Mouse (Mus musculus): ENCODE results near the gene Gtf2f2. TPM values are rescaled to one million over a fixed set of nuclear protein-coding genes. Genes with fewer than 3 reads are reported as not detected.
"Not testable (repeated sequence)": the region's sequence is repeated elsewhere in the genome, so short reads cannot be mapped to it uniquely, and the experiment has no call there.

Gtf2f2 gene
- polyA plus RNA-seq, 3 experiments from 2014 or later, result 41.4 to 54.9 (median 48.8) TPM

DNA sequence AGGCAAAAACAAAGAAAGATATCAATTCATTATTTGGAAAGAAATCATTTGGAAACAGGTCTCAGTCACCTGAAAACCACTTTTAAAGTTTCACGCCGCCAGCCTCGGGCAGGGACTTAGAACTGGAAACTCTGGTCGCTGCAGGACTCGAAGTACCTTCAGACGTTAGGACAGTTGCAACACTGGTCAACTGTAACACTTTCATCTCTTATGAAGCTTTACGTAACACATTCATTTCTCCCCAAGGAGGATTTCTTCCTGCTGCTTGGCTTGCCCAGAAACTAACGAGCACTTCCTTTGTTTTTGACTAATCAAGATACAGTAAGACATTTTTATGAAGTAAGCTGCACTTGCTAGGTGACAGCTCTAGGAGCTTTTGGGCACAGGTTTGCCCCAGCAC, 103.7 kb downstream of the Gtf2f2 start:
- ATAC-seq, result no peak

DNA sequence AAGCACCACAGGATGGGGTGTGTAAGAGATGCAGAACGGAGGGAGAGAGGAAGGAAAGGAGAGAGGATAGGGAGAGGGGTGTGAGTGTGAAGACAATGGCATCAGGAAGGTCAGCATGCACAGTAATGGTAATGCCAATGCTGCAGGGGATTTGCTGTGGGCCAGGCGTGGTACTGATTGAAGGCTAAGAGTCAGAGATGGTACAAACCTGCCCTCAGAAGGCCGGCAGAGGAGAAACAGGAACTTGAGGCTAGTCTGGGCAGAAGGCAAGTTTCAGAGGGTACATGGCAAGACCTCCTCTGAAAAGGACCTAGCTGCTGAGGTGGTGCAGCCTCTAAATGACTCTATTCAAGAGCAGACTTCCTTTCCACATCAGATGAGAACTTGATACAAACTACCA, 105.7 kb downstream of the Gtf2f2 start:
- no peak for ATAC-seq

DNA sequence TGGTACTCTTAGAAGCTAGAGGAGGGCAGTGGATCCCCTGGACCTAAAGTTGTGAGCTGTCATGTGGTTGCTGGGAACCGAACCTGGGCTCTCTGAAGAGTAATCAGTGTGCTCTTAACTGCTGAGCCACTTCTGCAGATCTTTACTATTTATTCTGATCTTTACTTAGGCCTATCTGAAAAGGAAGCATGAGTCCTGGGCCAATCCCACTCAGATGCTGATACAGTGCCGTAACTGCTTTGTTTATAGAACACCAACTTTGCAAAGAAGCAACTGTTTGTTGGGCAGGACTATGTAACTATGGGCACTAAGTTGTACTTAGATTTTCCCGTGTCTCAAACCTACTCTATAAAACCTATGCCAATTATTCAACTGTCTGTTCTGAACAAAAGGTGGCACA, 107.5 kb downstream of the Gtf2f2 start:
- ATAC-seq, result no peak

DNA sequence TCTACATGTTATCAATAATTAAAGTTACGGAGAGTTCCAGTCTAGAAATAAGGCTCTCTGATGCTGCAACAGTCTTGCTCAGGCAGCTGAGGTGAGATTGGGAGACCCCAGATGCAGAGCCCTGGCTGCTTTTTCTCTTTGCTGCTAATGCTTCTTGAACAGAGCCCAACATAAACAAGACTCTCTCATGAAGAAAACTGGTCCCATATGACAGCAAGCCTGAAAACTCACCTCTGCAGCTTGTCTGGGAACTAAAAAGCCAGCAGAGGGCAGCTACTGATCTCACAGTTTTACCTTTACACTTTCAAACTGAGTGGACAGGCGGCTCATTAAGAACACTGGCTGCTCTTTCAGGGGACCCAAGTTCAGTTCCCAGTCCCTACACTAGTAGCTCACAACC, 108.7 kb downstream of the Gtf2f2 start:
- ATAC-seq, result no peak

DNA sequence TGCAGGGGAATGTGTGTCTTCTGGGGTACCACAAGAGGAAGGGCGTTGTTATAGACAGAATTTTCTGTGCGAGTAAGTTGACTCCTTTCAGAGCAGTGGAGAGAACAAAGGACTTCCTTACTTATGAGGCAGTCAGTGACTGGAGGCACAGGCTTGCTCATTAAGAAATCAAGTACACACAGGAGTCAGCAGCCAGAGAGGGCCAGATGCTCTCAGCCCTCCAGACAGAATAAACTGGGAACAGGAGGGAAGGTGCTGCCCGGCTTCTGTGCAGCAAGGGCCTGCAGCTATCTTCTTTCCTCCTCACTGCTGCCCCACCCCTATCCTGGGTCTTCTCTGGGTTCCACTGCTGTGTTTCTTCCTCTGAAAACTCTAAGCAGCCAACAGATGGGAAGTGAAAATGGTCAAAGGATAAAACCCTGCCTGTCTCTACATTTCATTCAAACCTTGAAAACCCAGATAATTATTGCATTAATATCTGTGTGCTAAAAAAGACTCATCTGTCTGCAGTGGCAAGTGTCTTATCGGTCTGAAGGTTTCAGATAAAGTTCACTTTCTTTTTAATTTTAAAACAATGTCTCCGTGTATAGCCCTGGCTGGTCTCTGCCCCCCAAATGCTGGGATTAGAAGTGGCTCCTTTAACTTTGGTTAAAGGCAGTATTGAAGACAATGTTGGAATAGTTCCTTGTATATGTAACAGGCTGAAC, 109.7 kb downstream of the Gtf2f2 start:
- ATAC-seq, result no peak

DNA sequence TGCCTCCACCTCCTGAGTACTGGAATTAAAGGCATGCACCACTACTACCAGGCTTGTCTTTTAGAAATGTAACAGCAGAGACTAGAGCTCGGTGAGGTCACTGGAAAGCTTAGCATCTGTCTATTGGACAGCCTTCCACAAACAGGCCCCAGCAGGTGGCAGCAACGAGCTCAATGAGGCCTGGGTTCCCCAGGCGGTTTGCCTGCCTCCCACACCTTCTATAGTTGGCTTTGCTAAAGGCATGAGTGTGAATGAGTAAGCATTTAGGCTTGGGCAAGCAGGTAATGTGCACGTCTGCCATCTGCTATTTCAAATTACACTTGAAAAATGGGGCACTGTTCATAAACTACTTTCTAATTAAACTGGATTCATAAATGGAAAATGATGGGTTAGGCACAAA, 111.1 kb downstream of the Gtf2f2 start:
- peak; percentile 86 for ATAC-seq

DNA sequence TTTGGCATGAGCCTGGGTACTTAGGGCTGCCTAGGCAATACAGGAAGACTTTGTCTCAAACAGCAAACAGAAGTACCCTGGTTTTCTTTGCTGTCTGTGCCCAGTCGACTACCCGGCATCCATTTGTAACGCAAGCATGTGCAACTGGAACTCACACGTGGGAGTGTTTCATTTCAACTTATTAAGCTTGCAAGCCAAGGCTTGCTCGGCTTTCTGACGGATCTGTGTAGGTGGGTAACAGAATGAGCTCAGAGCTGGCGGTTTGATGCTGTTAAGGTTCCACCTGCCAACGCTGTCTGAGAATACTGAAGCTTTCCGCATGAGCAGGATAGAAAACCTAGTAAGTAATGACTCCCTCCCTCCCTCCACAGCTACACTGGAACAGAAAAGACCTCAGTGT, 118.5 kb downstream of the Gtf2f2 start:
- peak; percentile 72 for ATAC-seq

DNA sequence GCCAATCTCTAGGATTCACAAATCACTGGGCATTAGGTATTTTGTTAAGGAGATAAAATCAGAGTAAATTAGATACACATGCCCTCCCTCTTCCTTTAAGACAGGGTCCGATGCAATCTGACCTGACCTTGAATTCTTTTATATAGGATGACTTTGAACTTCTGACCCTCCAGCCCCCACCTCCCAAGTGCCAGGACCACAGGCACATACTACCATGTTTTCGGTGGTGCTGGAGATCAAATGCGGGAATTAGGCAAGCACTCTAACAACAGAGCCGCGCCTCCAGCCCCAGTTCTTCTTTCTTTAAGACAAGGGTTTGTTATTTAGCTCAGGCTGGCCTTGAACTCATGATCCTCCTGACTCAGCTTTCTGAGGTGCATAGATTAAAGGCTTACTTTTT, 126.8 kb downstream of the Gtf2f2 start:
- no peak for ATAC-seq

DNA sequence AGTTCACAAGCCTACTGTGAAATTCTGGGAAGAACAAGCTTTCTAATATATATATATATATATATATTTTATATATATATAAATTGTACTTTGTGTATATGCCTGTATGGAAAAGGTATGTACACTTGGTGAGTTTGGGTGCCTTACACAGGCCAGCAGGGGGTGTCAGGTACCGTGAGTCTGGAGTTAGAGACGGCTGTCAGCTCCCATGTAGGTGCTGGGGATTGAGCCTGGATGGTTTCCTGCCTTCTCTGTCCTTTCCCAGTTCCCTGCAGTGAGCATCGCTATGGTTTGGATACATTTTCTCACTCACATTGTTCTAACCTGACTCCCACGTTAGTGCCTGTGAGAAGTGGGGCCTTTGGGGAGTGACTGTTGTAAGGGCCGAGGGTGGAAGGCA, 127.3 kb downstream of the Gtf2f2 start:
- no peak for ATAC-seq

DNA sequence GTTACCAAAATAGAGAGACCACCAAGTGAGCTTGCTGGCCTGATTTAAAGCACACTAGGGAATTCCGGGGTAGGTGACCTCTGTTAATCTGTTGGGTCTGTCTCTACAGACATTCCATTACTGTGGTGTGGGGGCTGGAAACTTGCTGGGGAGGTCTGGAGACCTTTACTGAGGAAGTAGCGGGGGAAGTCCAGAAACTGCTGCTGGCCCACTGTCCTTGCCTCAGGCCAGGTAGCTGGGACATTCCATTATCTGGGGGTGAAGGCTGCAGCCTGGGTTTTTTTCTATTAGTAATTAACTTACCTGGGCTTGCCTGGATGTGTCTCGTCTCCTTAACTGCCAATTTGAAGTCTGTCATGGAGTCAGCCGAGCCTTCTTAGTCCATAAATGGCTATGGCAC, 128.8 kb downstream of the Gtf2f2 start:
- ATAC-seq, result no peak

DNA sequence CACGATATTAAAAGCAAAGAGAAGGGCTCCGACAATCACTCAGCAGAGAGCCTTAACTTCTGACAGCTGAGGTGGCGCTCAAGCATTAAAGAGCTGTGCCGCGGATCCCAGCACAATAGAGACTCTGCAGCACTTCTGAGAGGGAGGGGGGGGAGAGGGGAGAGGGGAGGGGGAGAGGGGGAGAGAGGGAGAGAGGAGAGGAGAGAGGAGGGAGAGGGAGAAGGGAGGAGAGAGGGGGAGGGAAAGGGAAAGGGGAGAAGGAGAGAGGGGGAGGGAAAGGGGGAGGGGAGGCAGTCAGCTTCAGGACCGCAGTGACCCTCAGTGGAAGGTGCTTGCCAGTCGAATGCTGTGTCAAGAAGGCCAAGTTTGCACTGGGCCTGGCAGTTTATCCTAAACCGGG, 131.7 kb downstream of the Gtf2f2 start:
- no peak for ATAC-seq

DNA sequence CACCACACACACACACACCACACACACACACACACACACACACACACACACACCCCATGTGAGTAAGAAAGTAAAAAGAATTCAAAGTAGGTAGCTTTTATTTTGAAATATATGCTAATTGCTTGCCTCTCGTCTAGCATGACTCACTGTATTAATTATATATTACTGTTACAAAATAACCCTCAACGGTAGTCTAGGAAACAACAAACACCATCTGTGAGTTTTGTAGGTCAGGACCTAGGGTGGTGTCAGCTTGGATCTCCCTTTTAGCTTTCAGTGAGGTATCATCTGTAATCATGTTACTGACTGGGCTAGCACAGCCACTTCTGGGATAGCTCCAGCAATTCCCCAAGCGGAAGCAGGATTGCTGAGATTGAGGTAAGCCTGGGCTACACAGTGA, 133.4 kb downstream of the Gtf2f2 start:
- no peak for ATAC-seq

DNA sequence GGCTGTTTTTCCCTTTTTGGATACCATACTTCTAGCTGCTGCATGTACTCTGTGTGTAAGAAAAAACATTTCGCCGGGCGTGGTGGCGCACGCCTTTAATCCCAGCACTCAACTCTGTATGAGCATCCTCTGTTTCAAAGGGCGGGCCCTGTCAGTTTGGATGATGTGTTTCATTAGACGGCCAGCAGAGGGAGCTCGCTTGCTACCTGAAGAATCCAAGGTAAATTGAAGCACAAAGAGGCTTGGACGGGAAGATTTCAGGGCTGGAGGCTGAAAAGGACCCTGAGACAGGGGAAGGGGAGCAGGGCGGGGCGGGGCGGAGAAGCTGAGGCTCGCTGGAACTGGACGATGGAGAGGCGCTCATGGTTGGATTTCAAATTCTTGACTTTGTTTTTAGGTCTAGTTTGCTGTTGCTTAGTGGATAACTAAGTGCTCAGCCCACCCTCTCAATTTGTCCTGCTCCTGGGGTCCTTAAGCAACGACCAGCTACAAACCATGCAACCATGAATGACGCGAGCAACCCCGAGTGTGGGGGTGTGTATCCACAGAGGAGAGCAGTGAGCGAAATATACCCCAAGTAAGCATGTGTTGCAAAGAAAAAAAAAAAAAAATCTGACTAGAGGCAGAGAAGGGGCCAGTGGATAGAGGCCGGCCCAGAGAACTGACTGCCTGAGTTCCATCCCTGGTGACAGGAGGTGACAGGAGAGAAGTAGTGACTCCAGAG, 134.2 kb downstream of the Gtf2f2 start:
- ATAC-seq, result peak; percentile 68

DNA sequence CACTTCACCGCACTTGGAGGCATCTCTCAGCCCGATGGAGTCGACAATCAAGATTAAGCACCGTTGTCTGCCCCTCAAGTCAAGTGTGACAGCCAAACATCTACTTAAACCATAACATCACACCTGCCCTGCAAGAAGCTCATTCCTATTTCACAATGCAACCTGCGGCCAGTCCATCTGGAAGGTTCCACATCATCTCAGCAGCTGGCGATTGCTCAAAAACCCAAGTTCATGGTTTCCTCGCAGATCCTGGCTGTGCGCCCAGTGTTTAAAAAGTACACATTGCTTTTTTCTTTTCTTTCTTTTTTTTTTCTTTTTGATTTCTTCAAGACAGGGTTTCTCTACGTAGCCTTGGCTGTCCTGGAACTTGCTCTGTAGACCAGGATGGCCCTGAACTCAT, 137.1 kb downstream of the Gtf2f2 start:
- no peak for ATAC-seq

DNA sequence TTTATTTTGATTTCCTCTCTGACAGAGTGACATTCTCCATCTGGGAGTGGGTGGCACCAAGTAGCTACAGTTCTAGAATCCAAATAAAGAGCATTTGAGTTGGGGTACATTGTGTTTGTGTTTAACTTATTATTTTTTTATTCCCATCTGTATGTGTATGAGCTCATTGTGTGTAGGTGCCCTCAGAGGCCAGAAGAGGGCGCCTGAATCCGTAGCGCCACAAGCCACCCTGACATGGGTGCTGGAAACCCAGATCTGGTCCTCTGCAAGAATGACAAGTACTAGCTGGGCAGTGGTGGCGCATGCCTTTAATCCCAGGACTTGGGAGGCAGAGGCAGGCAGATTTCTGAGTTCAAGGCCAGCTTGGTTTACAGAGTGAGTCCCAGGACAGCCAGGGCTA, 138.9 kb downstream of the Gtf2f2 start:
- ATAC-seq, result no peak

DNA sequence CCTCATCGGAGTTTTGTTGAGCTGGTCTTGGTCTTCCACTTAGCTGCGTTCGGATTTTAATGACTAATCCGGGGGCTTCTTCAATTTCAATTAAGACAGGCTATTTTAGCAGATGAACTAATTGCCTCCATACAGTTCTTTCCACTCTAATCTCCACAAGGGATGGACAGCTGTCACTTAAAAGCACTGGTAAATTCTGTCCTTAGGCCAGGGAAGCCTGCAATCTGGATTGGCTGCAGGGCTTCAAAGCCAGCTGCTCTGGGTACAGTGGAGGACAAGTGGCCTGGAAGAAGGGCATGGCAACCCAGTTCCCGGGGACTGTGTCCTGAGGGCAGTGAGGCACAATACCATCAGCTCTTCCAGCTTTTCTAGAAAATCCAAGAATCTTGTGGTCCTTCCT, 139.6 kb downstream of the Gtf2f2 start:
- no peak for ATAC-seq

DNA sequence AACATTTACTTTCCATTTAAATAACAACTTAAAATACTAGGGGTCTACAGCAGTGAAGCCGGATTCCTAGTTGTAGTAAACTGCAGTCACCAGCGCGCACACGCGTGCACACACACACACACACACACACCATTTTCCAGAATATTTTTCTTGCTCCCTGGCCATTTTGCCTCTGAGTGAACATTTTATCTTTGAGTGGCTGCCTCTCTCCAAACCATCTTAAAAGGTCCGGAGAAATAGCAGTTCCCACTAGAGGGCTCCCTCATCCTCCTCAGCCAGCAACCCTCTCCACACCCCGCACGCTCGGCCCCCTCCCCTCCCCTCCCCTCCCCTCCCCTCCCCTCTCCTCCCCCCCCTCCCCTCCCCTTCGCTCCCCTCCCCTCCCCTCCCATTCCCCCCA, 140.0 kb downstream of the Gtf2f2 start:
- no peak for ATAC-seq

DNA sequence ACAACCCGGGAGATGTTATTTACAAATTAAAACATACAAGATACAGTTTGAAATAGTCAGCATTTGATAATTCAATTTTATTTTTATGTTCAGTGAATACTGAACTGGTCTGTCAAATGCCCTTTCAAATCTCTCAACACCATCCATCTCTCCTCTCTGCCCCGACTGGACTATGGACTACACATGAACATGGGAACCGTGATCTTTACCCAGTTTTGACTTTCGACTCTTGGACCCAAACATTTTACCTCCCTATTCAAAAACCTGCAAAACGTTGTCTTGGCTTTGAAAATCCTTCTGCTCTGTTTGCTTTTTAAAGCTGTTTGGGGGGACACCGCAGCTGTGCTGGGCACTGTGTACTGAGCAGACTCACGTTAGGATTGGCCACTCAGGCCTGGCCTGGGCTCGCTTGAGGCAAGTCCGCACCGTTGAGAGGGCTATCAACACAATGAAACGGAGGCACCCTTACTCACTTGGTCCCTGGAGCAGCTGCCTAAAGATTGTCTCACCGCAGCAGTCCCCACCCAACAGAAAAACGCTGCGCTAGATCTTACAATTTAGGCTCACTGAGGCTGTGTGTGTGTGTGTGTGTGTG, 140.8 kb downstream of the Gtf2f2 start:
- no peak for ATAC-seq

DNA sequence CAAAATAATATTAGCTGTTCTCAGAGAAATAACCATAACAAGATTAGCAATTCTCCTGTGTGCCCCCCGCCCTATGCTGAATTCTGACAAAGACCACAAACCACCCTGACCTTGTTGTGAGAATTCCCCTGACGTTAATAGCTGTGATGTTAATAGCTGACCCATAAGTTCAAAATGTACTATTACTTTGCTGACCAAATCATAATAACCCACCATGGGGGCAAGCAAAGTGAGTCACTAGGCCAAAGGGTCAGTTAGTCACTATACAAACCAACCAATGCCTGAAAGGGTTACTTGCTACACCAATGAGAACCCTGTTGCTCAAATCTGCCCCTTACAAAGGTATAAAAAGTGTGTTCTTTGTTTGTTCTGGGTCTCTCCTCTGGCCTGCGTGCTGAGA, 142.6 kb downstream of the Gtf2f2 start:
- ATAC-seq, result not testable (repeated sequence)

DNA sequence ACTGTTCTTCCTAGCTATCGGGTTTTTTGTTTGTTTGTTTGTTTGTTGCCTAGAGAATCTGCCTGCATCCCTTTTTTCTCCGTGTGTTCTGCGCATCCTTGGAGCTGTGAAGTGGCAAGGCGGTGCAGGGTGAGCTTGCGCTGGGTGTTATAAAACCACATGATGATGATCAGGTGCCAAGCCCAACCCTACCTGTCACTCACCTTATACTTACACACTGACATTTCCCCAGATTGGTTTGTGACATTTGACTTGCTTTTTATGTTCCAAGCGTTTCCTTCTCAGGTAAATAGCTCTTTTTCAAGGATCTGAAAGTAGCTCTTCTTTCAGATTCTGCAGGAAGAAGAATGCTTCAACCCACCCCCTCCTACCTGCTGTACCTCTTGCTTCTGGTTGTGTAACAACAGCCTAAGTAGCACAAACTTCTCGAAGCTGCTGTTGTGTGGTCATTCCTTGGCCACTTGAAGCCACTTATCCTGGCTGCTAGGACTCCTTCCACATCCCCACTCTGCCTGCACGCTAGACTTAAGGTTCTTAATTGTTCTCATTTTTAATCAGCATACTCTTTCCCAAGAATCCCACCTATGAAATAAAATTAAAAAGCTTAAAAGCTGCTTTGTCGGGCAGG, 143.8 kb downstream of the Gtf2f2 start:
- no peak for ATAC-seq

DNA sequence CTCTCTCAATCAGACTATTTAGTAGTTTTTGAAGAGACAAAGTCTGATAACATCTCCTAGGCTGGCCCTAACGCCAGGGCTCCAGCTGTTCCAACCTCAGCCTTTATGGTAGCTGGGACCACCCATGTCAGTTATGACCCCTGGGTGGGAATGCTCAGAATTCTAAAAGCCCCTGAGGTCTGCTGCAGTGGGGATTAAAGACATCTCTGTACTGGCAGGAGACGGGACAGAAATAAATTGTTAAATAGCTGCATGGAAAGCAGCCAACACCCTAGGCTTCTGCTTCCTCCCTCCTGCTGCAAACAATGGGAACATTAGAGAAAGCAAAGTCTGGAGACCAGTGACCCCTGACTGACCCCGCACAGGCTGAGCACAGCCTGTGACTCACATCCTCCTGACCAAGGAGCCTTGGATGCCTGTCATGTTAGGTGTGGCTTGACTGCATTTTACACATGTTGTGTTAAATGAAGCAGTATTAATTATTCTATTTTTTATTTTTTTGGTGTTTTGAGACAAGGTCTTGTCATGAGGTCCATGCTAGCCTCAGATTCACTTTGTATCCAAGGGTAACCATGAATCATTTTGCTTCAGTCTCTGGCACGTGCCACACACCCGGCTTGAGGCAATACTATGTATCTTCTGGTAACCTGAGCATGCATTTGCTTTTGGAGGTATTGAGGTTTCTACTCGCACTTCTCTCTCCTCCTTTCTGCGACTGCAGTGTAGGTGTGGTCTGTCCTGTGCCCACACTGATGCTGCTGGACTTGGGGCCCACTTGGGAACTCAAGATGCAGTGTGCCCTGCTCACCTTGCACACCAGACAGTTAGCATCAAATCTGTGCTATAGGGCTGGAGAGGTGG, 146.9 kb downstream of the Gtf2f2 start:
- ATAC-seq, result no peak

DNA sequence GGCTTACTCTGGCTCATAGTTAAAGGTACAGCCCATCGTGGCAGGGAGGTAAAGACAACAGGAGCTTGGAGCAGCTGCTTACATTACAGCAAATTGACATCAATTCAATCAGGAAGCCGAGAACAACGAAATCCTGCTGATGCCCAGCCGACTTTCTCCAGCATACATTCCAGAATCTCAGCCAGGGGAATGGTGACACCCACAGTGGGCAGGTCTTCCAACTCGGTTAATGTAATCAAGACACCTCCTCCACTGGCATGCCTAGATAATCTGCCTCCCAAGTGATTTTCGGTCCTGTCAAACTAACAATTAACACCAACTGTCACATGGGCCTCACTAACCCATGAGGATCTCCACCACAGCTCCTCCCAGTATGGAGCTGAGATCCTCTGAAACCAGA, 148.0 kb downstream of the Gtf2f2 start:
- no peak for ATAC-seq

DNA sequence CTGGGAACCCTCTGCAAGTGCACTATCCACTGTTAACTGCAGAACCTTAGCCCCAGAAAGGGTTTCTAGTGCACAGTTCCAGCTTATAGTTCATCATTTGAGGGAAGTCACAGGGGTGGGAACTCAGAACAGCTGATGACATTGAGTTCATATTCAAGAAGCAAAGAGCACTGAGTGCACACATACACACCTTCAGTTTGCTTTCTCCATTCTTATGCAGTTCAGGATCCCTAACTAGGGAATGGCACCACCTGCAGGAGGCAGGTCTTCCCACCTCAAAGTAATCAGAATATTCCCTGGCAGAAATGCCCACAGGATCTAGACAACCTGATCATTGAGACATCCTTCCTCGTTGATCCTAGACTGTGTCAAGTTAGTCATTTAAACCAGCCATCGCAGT, 151.0 kb downstream of the Gtf2f2 start:
- ATAC-seq, result no peak

All from inflammation-experienced regulatory T-cells, adult 6 months (primary cell).